Mouse (Mus musculus): ENCODE measurements around the gene Atp1a2.
"Not testable (repeated sequence)": the region's sequence is repeated elsewhere in the genome, so short reads cannot be mapped to it uniquely, and the experiment has no call there.

GRCm38 (mm10) chr1:172244645-172245044, 53.2 kb downstream of the Atp1a2 start:
- not testable (repeated sequence) for TF ChIP-seq GABPA (IDR thresholded peaks at IDR 0.05; ENCODE audit: insufficient replicate concordance, low read depth, low read length); USF1 (IDR thresholded peaks at IDR 0.05; ENCODE audit: low read depth, low read length); HCFC1 (IDR thresholded peaks at IDR 0.05; ENCODE audit: low read depth, low read length)

All from CH12.LX (cell line).